Mouse (Mus musculus): ENCODE measurements around the gene Egln1.

The Egln1 gene

GRCm38 (mm10) chr8:124860188-124860587 is 88.9 kb downstream of the Egln1 start:
- no peak for DNase-seq (ENCODE audit: extremely low spot score, low spot score)

- DNase-seq (ENCODE audit: extremely low spot score, low spot score): no peak
These were observed 89.7 kb downstream of the Egln1 start for GRCm38 (mm10) chr8:124859466-124859865.

Data from neural tube, embryonic 10.5 days (tissue).